Mouse (Mus musculus) erythroblast, embryonic 14.5 days (primary cell): ENCODE data around the gene Cbx6.

Experiments used
- GATA1 ChIP-seq: IDR thresholded peaks from 2 replicates; pipeline ENCODE4 v1.6.1; 2012; ENCODE audit warnings: low read length, inconsistent platforms, mixed read lengths
- TAL1 ChIP-seq: IDR thresholded peaks from 3 replicates; pipeline ENCODE4 v1.6.1; 2012; ENCODE audit warnings: low read length, inconsistent platforms, mixed read lengths

GRCm38 (mm10) chr15:79833251-79834050 lies 1.0 kb downstream of the Cbx6 start:
- no peak for TF ChIP-seq GATA1
- TF ChIP-seq TAL1, result no peak
